Mouse (Mus musculus) CD4-positive naive resting alpha-beta T cell, adult 57 days (primary cell): ENCODE measurements around the gene Usp40. TPM values are rescaled to one million over a fixed set of nuclear protein-coding genes. Genes with fewer than 3 reads are reported as not detected.

Experiments
- total RNA-seq: library from RNA; stranded (reverse); gene quantifications from one replicate; pipeline ENCODE4 v1.2.4, GENCODE M21; 2023

Usp40 gene
- total RNA-seq: 28.5 TPM

GRCm38 (mm10) chr1:88008211-88008697 is at the start of gene Usp40:
Gene Usp40 (minus strand): TSS chr1:88008551.

GRCm38 (mm10) chr1:88055088-88055487 is 46.7 kb upstream of the Usp40 start, which contains the start of gene Ugt1a10:
Gene Ugt1a10 (plus strand): TSS chr1:88055388.

Other genes with a start within 250 kb of the Usp40 start
- 7.3 TPM for gene Sag, start 204.9 kb downstream of the Usp40 start, total RNA-seq
- 259 TPM for gene Dgkd, start 155.3 kb downstream of the Usp40 start, total RNA-seq
- not detected for gene Ugt1a10, start 46.8 kb upstream of the Usp40 start, total RNA-seq
- not detected for gene Ugt1a9, start 62.2 kb upstream of the Usp40 start, total RNA-seq
- not detected for gene Ugt1a8, start 79.3 kb upstream of the Usp40 start, total RNA-seq
- 0.30 TPM for gene Ugt1a7c, start 86.5 kb upstream of the Usp40 start, total RNA-seq
- gene Ugt1a6b, start 94.7 kb upstream of the Usp40 start, total RNA-seq: 0.59 TPM
- 0.86 TPM for gene Ugt1a6a, start 126.3 kb upstream of the Usp40 start, total RNA-seq
- not detected for gene Ugt1a5, start 157.5 kb upstream of the Usp40 start, total RNA-seq
- gene Ugt1a2, start 192.1 kb upstream of the Usp40 start, total RNA-seq: not detected
- gene Dnajb3, start 197.2 kb upstream of the Usp40 start, total RNA-seq: 1.2 TPM
- gene Ugt1a1, start 203.4 kb upstream of the Usp40 start, total RNA-seq: not detected
- gene Mroh2a, start 218.4 kb upstream of the Usp40 start, total RNA-seq: 0.18 TPM